Mouse (Mus musculus) spleen, adult 18-20 months (tissue): ENCODE data around the gene Gins3.
"Not testable (repeated sequence)": the region's sequence is repeated elsewhere in the genome, so short reads cannot be mapped to it uniquely, and the experiment has no call there.

Experiments
- DNase-seq, 2 experiments: peaks; one replicate each; pipeline ENCODE4 v3.0.0; 2022; ENCODE audit warnings: mixed read lengths in 2 of 2

Gene Gins3

GRCm38 (mm10) chr8:95633262-95634062 is at the start of gene Gins3:
Gins3 (plus strand) TSS chr8:95633453.
- DNase-seq: peak; percentile 78 to 88

GRCm38 (mm10) chr8:95587339-95587738 is 45.9 kb upstream of the Gins3 start:
- DNase-seq: no peak

- DNase-seq: no peak
These were observed 44.0 kb upstream of the Gins3 start for GRCm38 (mm10) chr8:95589282-95589681.

DNA sequence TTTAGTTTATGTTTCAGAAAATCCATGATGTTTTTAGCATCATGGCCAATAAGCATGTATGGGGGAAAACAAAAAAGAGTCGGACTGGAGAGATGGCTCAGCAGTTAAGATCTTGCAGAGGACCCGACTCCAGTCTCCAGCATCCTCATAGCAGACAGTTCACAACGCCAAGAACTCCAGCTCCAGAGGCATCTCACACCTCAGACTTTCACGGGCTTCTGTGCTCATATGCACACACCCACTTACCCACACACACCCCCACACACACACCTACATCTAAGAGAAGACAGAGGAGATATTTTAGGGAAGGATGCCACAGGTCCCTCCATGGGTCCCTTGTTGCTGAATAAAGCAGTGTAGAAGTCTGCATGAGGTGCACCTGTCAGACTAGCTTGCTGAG is 42.7 kb upstream of the Gins3 start:
- DNase-seq: no peak

DNA sequence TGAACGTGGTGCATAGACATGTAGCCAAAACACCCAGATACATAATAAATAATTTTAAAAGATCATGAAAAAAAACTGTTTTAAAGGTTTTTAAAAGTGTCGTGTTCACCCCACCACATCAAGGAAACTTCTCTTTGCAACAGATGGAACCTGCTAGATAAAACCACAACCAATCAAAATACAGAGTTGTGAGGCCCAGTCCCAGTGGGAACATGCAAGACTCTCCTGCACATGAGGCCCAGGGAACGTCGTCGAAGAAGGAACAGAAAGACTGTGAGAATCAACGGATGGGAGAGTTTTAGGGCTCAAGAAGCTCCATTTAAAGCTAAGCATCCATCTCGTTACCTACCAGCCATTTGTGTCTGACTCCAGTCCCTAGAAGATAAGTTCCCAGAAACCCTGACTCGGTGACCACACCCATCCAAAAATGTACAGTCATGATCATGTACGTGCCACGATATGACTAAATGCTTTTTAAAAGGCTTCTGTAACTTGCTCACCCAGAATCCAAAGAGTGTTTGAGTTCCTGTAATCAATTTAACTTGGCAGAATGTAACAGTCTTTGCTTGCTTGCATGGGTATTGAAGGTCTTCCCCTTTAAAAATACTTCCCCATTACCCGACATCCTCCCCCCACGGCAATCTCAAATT is 41.0 kb upstream of the Gins3 start:
- DNase-seq: no peak

- no peak for DNase-seq
These were observed 39.5 kb upstream of the Gins3 start for GRCm38 (mm10) chr8:95593439-95594393.

DNA sequence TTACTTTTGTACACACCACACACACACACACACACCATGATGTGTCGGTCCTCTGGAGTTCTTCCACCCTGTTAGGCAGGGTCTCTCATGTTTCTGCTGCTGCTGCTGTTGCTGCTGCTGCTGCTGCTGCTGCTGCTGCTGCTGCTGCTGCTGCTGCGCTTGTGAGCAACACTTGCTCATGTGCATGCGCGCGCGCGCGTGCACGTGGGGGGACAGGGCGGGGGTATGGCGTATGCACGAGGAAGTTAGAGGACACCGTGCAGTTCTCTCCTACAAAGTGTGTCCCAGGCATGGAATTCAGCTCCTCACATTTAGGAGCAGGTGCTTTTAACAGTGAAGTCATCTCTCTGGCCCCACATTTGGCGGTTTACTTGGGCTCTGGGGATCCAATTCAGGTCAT is 38.1 kb upstream of the Gins3 start:
- DNase-seq: no peak

- DNase-seq: no peak
These were observed 36.4 kb upstream of the Gins3 start for GRCm38 (mm10) chr8:95596841-95597241.

GRCm38 (mm10) chr8:95599861-95600260 is 33.4 kb upstream of the Gins3 start:
- peak in 1 of 2 experiments; percentile 23 for DNase-seq

GRCm38 (mm10) chr8:95601306-95601705 is 31.9 kb upstream of the Gins3 start:
- no peak for DNase-seq

DNA sequence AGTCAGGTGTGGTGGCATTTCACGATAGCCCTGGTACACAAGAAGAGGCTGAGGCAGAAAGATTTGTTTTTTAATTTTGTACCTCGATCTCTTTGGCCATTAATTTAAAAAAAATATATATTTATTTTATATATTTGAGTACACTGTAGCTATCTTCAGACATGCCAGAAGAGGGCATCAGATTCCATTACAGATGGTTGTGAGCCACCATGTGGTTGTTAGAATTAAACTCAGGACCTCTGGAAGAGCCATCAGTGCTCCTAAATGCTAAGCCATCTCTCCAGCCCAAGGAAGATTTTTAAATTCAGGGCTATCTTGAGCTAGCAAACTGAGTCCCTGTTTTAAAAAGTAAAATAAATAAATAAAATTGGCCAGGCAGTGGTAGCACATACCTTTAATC is 31.1 kb upstream of the Gins3 start:
- DNase-seq: no peak

DNA sequence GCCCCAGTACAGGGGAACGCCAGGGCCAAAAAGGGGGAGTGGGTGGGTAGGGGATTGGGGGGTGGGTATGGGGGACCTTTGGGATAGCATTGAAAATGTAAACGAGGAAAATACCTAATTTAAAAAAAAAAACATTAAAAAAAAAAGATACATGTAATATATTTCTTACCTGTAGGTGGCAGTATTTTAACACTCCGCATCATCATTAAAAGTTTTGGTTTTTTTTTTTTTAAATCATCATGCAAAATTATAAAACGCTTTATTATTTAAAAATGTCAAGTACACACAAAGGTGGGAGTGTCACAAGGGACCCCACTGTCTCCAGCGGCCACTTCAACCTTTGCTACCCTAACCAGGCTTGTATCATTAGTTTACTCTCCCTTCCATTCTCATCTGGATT is 26.7 kb upstream of the Gins3 start:
- not testable (repeated sequence) for DNase-seq

DNA sequence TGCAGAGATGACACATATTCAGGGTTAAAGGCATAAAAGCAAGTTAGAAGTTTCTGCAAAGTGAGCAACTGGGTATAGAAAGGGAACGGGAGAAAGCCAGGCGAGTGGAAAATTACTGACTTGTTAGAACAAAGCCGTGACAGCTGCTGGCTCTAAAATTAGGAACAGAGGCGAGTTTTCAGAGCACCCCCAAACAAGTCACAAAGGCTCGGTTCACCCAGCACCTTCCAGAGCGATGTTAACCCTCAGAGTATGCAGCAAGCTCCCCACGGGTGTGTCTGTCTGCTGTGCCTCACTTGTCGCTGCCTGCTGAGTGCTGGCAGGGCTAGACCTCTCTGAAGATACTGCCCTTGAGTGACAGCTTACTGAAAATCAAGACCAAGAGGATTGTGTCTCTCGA is 26.0 kb upstream of the Gins3 start:
- no peak for DNase-seq

DNA sequence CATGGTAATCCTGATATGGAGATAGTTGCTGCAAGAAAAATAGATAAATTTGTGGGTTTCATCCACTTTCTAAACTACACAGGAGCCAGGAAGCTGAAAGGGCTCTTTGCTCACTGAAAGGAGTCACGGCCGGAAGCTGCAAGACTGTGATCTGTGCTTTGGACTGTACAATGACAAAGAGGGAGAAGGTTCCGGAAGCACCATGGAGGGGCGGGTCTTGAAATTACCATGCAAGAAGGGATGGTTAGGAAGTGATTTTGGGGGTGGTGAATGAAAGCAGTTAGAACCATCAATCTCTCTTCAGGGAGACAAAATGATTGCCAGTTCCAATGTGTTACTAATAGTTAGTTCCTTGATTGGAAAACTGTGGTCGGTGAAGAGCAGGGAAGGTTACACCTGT is 23.8 kb upstream of the Gins3 start:
- DNase-seq: no peak

- DNase-seq: no peak
These were observed 22.5 kb upstream of the Gins3 start for GRCm38 (mm10) chr8:95610749-95611148.

GRCm38 (mm10) chr8:95611769-95612168 is 21.5 kb upstream of the Gins3 start:
- no peak for DNase-seq

- no peak for DNase-seq
These were observed 16.9 kb upstream of the Gins3 start for GRCm38 (mm10) chr8:95616383-95616782.

GRCm38 (mm10) chr8:95620046-95620445 is 13.2 kb upstream of the Gins3 start:
- no peak for DNase-seq

DNA sequence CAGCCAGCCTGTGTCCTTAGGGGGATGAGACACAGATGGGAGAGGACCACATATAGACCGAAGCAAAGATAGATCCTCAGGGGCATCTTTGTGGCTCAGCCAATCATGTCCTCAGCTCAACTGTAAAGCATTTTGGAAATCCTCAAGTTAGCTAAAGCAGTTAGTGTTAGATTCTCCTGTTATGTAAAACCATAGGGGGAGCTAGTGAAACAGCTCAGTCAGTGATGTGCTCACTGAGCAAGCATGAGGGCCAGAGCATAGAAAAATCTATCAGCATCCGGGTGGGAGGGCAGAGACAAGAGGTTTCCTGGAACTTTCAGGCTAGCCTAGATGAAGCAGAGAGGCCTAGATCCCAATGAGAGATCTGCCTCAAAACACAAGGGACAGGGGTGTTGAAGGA is 8.4 kb upstream of the Gins3 start:
- no peak for DNase-seq

DNA sequence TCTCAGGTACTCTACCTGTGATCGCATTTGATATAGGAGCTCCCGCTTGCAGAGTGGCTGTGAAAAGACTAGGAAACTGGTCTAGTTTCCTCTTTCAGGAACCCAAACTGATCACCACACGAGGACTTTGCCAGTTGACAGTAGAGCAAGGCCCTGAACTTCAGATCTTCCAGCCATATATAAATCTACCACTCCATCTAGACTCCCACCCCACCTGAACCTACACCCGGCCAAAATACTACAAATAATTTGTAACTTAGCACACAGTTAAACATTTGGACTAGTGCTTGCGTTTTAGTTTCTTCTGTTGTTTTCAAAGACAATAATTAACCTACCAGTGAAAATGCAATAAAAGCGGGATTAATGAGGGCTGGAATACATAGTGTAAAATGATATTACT is 413 bp upstream of the Gins3 start:
- DNase-seq: no peak

GRCm38 (mm10) chr8:95634063-95634340 is 749 bp downstream of the Gins3 start:
- DNase-seq: peak in 1 of 2 experiments; percentile 1

GRCm38 (mm10) chr8:95644942-95645341 is 11.7 kb downstream of the Gins3 start:
- no peak for DNase-seq

GRCm38 (mm10) chr8:95648251-95648650 is 15.0 kb downstream of the Gins3 start:
- DNase-seq: no peak

DNA sequence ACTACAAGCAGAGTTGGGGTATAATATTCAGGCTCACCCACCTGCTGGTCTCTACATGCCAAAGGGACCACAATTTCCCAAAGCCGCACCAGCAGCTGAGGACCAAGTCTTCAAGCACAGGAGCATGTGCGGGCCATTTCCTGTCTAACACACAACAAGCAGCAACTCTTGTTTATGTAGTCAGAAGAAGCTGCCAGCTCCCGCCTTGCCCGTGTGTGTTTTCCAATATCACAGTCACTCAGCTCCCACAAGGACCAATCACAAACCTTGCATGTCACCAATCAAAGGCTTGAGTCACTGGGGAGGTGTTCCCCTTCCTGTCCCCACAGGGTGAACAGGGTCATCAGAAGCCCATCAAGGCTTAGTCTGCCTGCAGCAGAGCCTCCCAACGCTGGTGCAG is 20.1 kb downstream of the Gins3 start:
- DNase-seq: no peak
